Mouse (Mus musculus): ENCODE measurements around the gene Bola3. TPM values are rescaled to one million over a fixed set of nuclear protein-coding genes. Genes with fewer than 3 reads are reported as not detected.
"Not testable (repeated sequence)": the region's sequence is repeated elsewhere in the genome, so short reads cannot be mapped to it uniquely, and the experiment has no call there.

The Bola3 gene
- polyA plus RNA-seq, 1 experiment from 2014 or later: 117 TPM

- Histone ChIP-seq H3K4me1 (replicated peaks; ENCODE audit: control insufficient read depth, insufficient read depth, low read length) (no peaks in the 10 kb centered on the region), H3K36me3 (ENCODE audit: control insufficient read depth, insufficient read depth, low read length) (no peaks in the 10 kb centered on the region), H3K9ac (ENCODE audit: low read depth, low read length) (no peak overlapping the region), H3K4me3 (ENCODE audit: low read depth, low read length) (no peak overlapping the region), H3K27me3 (ENCODE audit: control insufficient read depth, insufficient read depth, low read length) (no peaks in the 10 kb centered on the region), H3K27ac (ENCODE audit: low read depth, low read length) (no peak overlapping the region), H3K9me3 (ENCODE audit: control insufficient read depth, low read length) (no peaks in the 10 kb centered on the region), H3K4me2 (replicated peaks; ENCODE audit: low read depth, low read length) (no peak overlapping the region)
- ATAC-seq (ENCODE audit: low FRiP score) (no peak), DNase-seq (ENCODE audit: low spot score) (peak; percentile 7)
- WGBS: 89% methylated on average over 3 of the region's 3 CpGs
Observed at GRCm38 (mm10) chr6:83327591-83328190, 21.3 kb upstream of the Bola3 start.

GRCm38 (mm10) chr6:83341387-83341786, 7.6 kb upstream of the Bola3 start:
- no peak overlapping the region for H3K4me3 ChIP-seq (ENCODE audit: low read depth, low read length)
- no peak overlapping the region for H3K27ac ChIP-seq (ENCODE audit: low read depth, low read length)
- H3K9me3 ChIP-seq (ENCODE audit: control insufficient read depth, low read length): no peaks in the 10 kb centered on the region
- no peak overlapping the region for H3K4me2 ChIP-seq (replicated peaks; ENCODE audit: low read depth, low read length)
- H3K36me3 ChIP-seq (ENCODE audit: control insufficient read depth, insufficient read depth, low read length): no peaks in the 10 kb centered on the region
- DNase-seq (ENCODE audit: low spot score) (no peak), ATAC-seq (ENCODE audit: low FRiP score) (no peak)
- no peaks in the 10 kb centered on the region for H3K4me1 ChIP-seq (replicated peaks; ENCODE audit: control insufficient read depth, insufficient read depth, low read length)
- no peaks in the 10 kb centered on the region for H3K27me3 ChIP-seq (ENCODE audit: control insufficient read depth, insufficient read depth, low read length)
- WGBS: 87% methylated on average over 3 of the region's 3 CpGs
- no peak overlapping the region for H3K9ac ChIP-seq (ENCODE audit: low read depth, low read length)

GRCm38 (mm10) chr6:83342957-83343356, 6.0 kb upstream of the Bola3 start:
- 90% methylated on average over 2 of the region's 2 CpGs for WGBS
- no peak overlapping the region for H3K4me2 ChIP-seq (replicated peaks; ENCODE audit: low read depth, low read length)
- no peak for ATAC-seq (ENCODE audit: low FRiP score)
- no peak overlapping the region for H3K9ac ChIP-seq (ENCODE audit: low read depth, low read length)
- H3K4me1 ChIP-seq (replicated peaks; ENCODE audit: control insufficient read depth, insufficient read depth, low read length): no peaks in the 10 kb centered on the region
- H3K36me3 ChIP-seq (ENCODE audit: control insufficient read depth, insufficient read depth, low read length): no peaks in the 10 kb centered on the region
- no peaks in the 10 kb centered on the region for H3K9me3 ChIP-seq (ENCODE audit: control insufficient read depth, low read length)
- H3K27me3 ChIP-seq (ENCODE audit: control insufficient read depth, insufficient read depth, low read length): no peaks in the 10 kb centered on the region
- no peak overlapping the region for H3K27ac ChIP-seq (ENCODE audit: low read depth, low read length)
- no peak for DNase-seq (ENCODE audit: low spot score)
- H3K4me3 ChIP-seq (ENCODE audit: low read depth, low read length): no peak overlapping the region

- not testable (repeated sequence) for H3K27ac ChIP-seq (ENCODE audit: low read depth, low read length); H3K4me3 ChIP-seq (ENCODE audit: low read depth, low read length); H3K4me2 ChIP-seq (replicated peaks; ENCODE audit: low read depth, low read length); DNase-seq (ENCODE audit: low spot score); H3K9ac ChIP-seq (ENCODE audit: low read depth, low read length); H3K27me3 ChIP-seq (ENCODE audit: control insufficient read depth, insufficient read depth, low read length); H3K36me3 ChIP-seq (ENCODE audit: control insufficient read depth, insufficient read depth, low read length); ATAC-seq (ENCODE audit: low FRiP score); H3K4me1 ChIP-seq (replicated peaks; ENCODE audit: control insufficient read depth, insufficient read depth, low read length); H3K9me3 ChIP-seq (ENCODE audit: control insufficient read depth, low read length)
- 96% methylated on average over 8 of the region's 8 CpGs for WGBS
Observed at GRCm38 (mm10) chr6:83345285-83345684, 3.7 kb upstream of the Bola3 start.

DNA sequence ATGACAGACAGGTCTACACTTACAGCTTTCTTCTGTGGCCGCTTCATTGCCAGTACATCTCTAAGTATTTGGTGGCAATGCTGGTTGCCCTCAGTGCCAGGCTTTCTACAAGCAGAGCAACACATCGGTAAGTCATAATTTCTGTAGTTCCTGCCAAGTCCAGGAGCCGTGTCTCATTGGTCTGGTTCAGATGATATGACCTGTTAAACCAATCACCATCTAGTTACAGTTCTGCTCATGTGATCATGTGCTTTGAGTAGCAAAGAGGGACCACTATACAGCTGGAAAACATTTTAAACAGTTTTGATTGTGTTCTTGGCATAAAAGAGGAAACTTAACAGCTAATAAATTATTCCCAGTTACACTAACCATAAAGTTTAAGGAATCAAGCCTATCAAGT, 1.0 kb upstream of the Bola3 start:
- no peak for ATAC-seq (ENCODE audit: low FRiP score)
- Histone ChIP-seq H3K27ac (ENCODE audit: low read depth, low read length) (no peak overlapping the region), H3K27me3 (ENCODE audit: control insufficient read depth, insufficient read depth, low read length) (no peaks in the 10 kb centered on the region), H3K9me3 (ENCODE audit: control insufficient read depth, low read length) (no peaks in the 10 kb centered on the region), H3K4me2 (replicated peaks; ENCODE audit: low read depth, low read length) (no peak overlapping the region), H3K4me3 (ENCODE audit: low read depth, low read length) (no peak overlapping the region), H3K9ac (ENCODE audit: low read depth, low read length) (no peak overlapping the region), H3K36me3 (ENCODE audit: control insufficient read depth, insufficient read depth, low read length) (no peaks in the 10 kb centered on the region), H3K4me1 (replicated peaks; ENCODE audit: control insufficient read depth, insufficient read depth, low read length) (no peaks in the 10 kb centered on the region; the same call in 1 of the 2 replicates)
- 94% methylated on average over 3 of the region's 3 CpGs for WGBS
- no peak for DNase-seq (ENCODE audit: low spot score)

DNA sequence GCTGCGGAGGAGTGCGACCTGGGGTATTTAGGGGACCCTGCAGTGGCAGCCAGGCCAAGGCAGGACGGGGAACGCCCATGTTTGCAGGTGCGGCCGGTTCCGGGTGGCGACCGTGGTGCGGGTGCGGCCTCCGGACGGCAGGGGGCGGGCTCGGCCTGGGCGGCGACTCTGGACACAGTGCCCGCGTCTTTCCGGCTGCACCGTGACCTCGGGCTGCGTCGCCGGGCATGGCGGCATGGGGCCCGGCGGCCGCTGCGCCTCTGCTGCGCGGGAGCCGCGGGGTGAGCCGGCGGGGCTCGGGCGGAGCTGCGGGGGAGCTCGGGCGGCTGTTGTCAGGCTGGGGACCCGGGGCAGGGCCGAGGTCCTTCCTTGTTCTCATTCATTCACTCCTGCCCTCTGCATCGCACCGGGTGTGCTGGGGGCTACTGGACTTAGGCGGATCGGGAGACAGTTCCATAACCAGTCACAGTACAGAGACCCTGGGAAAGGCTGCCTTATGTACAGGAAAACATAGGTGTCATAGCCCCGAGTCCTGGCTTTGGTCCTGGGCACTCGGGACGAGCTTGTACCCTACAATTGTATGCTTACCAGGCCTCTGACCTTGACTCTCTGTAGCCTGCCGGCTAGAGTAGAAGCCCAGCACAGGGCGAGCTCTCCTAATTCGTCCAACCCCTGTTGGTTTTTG, 469 bp downstream of the Bola3 start:
- peak; percentile 96 for ATAC-seq (ENCODE audit: low FRiP score)
- WGBS: under 1% methylated on average over 42 of the region's 53 CpGs

DNA sequence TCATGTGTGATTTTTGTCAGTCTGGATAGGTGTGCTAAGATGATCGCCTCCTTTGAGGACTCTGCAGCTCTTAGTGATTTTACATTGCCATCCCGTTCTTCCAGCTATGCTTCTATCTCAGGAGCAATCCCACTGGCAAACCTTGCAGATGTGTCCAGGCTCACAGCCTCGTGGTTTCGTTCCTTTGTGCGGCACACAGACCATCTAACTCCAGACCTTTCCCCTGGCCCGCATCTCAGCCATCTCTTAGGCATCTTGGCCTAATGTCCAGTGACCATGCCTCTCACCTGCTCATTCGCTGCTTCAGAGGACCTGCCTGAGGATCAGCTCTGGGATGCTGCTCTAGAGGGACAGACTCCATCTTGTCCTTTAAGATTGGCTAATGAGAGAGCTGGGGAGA, 1.2 kb downstream of the Bola3 start:
- H3K36me3 ChIP-seq (ENCODE audit: control insufficient read depth, insufficient read depth, low read length): no peaks in the 10 kb centered on the region
- 87% methylated on average over 7 of the region's 7 CpGs for WGBS
- H3K4me2 ChIP-seq (replicated peaks; ENCODE audit: low read depth, low read length): peak overlapping the region; percentile 72
- DNase-seq (ENCODE audit: low spot score): no peak
- H3K4me3 ChIP-seq (ENCODE audit: low read depth, low read length): peak overlapping the region; percentile 85
- no peaks in the 10 kb centered on the region for H3K27me3 ChIP-seq (ENCODE audit: control insufficient read depth, insufficient read depth, low read length)
- H3K4me1 ChIP-seq (replicated peaks; ENCODE audit: control insufficient read depth, insufficient read depth, low read length): no peaks in the 10 kb centered on the region; the same call in 1 of the 2 replicates
- no peak for ATAC-seq (ENCODE audit: low FRiP score)
- no peaks in the 10 kb centered on the region for H3K9me3 ChIP-seq (ENCODE audit: control insufficient read depth, low read length)
- no peak overlapping the region for H3K27ac ChIP-seq (ENCODE audit: low read depth, low read length)
- peak overlapping the region; percentile 90 for H3K9ac ChIP-seq (ENCODE audit: low read depth, low read length)

More for the DNA sequence above, 469 bp downstream of the Bola3 start:
- Histone ChIP-seq H3K27ac (ENCODE audit: low read depth, low read length) (peak overlapping the region; percentile 54; the same call in 1 of the 2 replicates), H3K27me3 (ENCODE audit: control insufficient read depth, insufficient read depth, low read length) (no peaks in the 10 kb centered on the region), H3K9me3 (ENCODE audit: control insufficient read depth, low read length) (no peaks in the 10 kb centered on the region), H3K4me1 (replicated peaks; ENCODE audit: control insufficient read depth, insufficient read depth, low read length) (no peaks in the 10 kb centered on the region; the same call in 1 of the 2 replicates), H3K4me2 (replicated peaks; ENCODE audit: low read depth, low read length) (peak overlapping the region; percentile 72), H3K36me3 (ENCODE audit: control insufficient read depth, insufficient read depth, low read length) (no peaks in the 10 kb centered on the region), H3K9ac (ENCODE audit: low read depth, low read length) (peak overlapping the region; percentile 90), H3K4me3 (ENCODE audit: low read depth, low read length) (peak overlapping the region; percentile 85)
- DNase-seq (ENCODE audit: low spot score): peak; percentile 91

GRCm38 (mm10) chr6:83350851-83351405, 2.0 kb downstream of the Bola3 start:
- no peaks in the 10 kb centered on the region for H3K36me3 ChIP-seq (ENCODE audit: control insufficient read depth, insufficient read depth, low read length)
- 92% methylated on average over 16 of the region's 16 CpGs for WGBS
- H3K4me2 ChIP-seq (replicated peaks; ENCODE audit: low read depth, low read length): no peak overlapping the region
- no peak overlapping the region for H3K4me3 ChIP-seq (ENCODE audit: low read depth, low read length)
- DNase-seq (ENCODE audit: low spot score): no peak
- no peak overlapping the region for H3K9ac ChIP-seq (ENCODE audit: low read depth, low read length)
- no peaks in the 10 kb centered on the region; the same call in 1 of the 2 replicates for H3K4me1 ChIP-seq (replicated peaks; ENCODE audit: control insufficient read depth, insufficient read depth, low read length)
- no peaks in the 10 kb centered on the region for H3K27me3 ChIP-seq (ENCODE audit: control insufficient read depth, insufficient read depth, low read length)
- H3K27ac ChIP-seq (ENCODE audit: low read depth, low read length): no peak overlapping the region
- no peaks in the 10 kb centered on the region for H3K9me3 ChIP-seq (ENCODE audit: control insufficient read depth, low read length)
- ATAC-seq (ENCODE audit: low FRiP score): no peak

All from hindbrain, embryonic 11.5 days (tissue).